Mouse (Mus musculus) adrenal gland, postnatal 14 days (tissue): ENCODE results near the gene Hmg20b. TPM values are rescaled to one million over a fixed set of nuclear protein-coding genes. Genes with fewer than 3 reads are reported as not detected.

Source experiments
- DNase-seq: peaks from one replicate; pipeline ENCODE4 v3.0.0; 2021; ENCODE audit warnings: mixed read lengths
- total RNA-seq: library from RNA; stranded (reverse); gene quantifications from 2 replicates; pipeline ENCODE4 v1.2.3, GENCODE M21; 2021

The Hmg20b gene
- total RNA-seq, 1 experiment from 2014 or later, result 90.1 TPM

DNA sequence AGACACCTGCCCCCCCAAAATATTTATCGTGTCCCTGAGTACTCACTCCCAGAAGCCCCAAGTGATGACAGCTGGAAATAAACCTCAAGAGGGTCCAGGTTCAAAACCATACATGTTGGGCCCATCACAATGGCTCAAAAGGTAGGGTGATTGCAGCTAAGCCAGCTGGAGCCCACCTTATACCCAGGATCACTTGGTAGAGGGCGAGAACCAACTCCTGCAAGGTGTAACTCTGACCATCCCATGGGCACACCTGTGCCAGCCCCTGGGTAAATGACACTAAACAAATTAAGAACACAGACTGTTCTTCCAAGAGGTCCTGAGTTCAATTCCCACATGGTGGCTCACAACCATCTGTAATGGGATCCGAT lies 28.9 kb upstream of the Hmg20b start:
- DNase-seq, result no peak

DNA sequence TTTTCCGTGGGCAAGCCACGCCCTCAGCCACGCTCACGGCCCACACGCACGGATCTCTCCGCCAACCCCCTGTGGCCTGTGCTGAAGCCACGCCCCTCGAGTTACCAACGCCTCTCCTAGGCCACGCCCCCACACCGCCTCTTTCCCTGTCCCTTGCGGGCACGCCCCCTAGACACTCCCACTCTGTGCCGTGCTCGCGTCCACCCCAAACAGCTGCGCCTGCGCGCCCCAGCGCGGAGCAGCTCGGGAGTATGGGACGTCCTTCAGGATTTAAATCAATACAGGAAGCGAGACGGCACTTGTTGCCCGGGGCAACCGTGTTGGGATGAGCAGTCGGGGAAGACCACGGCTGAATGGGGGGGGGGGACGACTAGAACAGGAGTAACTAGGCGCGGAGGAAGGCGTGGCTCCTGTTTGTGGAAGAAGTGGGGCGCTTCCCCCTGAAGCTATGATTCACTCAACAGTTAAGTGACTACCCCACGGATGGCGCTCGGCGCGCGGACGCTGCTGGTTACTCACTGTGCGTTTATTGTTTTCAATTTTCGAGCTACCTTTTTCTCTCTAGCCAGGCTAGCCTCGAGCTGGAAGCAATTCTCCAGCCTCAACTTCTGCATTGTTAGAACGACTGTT lies 28.4 kb upstream of the Hmg20b start:
- DNase-seq, result peak; percentile 100

DNA sequence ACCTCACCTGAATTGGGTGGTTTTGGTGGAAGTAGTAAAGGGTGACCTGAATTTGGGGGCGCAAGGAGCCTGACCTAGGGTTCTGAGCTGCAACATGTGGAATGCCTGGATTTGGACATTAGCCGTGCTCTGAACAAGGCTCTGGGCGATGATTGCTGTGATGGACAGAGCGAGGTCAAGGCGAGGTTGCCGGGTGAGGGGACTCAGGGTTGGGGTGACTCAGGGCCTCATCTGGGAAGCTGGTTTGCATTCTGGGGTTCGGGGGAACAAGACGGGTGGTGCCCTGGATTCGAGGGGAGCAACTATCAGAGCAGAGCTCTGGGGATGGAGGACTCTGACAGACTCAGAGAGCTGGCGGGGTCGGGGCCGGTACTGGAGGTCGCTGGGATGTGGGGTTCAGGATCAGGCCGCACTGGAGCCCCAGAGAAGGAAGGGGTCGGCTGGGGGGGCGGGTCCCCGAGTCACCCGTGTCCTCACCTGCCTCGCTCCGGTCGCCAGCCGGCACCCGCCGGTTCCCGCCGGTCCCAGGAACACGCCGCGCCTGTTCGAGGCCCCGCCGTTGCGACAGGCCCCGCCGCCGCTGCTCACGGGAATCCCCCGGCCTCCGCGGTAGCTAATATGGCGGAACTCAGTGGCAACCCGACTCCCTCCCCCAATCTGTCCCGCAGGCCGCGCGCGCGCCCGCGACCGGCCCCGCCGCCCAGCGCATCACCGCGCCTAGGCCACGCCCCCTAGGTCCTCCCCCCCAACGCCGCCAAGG lies 27.7 kb upstream of the Hmg20b start, which contains the start of gene Fzr1:
Fzr1 (minus strand) TSS at position 724 of the 760 bp plus-strand sequence.
- DNase-seq, result peak; percentile 65

DNA sequence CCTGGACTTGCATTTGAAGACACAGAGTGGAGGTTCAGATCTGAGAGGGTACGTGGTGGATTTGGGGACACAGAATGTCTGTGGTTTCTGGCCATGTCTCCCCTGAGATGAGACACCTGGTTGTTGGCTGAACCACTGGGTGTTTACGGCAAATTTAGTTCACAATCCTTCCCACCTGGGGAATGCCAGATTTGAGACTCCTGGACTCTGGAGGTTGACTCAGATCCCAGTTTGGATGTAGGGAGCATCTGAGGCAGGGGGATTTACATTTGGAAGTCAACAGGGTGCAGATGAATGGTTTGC lies 27.0 kb upstream of the Hmg20b start:
- no peak for DNase-seq

DNA sequence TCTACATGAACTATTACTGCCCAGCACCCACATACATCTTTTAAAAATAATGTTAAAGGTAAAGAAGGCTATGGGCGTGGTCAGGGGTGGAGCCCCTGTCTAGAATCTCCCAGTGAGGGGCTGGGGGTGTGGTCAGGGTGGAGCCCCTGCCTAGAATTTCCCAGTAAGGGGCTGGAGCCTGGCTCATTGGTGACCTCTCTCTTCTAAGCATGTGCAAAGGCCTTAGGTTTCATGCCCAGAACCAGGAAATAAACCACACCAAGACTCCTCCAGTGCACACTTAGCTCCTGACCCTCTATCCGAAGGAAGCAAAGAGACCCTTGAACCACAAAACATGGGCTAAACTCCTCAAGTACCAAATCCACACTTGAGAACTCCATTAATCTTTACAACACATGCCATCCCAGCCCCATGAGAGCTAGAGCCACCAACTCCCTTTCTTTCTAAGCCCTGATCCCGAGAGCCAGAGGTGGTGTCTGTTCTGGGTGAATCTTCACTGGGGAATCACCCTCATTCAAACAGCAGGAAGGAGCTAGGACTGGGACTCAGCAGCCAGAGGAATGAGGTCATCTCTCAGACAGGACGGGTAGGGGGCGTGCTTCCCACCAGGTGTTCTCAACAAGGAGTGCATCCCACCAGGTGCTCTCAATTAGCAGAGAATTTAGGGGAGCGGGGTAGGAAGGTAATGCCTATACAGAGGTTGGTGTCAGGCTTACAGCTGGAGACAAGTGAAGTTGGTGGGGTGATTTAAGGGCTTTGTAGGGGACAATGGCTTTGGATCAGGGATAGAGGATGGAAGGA lies 26.5 kb upstream of the Hmg20b start:
- no peak for DNase-seq

DNA sequence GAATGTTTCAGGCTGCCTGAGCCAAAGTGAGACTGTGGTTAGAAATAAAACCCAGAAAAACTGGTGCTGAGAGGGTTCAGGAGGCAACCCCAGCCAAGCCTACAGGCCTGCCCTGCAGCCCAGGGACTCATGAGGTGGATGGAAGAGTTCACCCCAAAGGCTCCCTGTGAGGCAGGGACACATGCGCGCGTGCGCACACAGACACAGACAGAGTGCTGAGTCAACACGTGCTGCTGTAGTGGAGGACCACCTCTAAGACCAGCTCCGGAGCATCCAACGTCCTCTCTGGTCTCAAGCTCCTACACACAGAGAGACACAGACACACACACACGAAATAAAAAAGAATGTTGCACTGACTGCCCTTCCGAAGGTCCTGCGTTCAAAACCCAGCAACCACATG lies 25.0 kb upstream of the Hmg20b start:
- DNase-seq, result no peak

DNA sequence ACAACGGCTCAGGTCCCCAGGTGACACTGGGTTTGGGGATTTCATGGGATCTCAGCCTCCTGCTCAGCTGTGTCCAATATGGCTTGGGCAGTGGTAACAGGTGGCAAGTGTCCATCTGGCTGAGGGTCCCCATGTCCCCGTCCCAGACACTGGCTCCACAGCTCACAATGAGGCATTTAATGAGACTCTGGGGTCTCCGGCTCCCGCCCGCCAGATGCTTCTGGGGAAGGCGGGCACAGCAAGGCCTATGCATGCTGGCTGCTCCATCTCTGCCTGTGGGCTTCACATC lies 16.9 kb upstream of the Hmg20b start:
- DNase-seq, result no peak

DNA sequence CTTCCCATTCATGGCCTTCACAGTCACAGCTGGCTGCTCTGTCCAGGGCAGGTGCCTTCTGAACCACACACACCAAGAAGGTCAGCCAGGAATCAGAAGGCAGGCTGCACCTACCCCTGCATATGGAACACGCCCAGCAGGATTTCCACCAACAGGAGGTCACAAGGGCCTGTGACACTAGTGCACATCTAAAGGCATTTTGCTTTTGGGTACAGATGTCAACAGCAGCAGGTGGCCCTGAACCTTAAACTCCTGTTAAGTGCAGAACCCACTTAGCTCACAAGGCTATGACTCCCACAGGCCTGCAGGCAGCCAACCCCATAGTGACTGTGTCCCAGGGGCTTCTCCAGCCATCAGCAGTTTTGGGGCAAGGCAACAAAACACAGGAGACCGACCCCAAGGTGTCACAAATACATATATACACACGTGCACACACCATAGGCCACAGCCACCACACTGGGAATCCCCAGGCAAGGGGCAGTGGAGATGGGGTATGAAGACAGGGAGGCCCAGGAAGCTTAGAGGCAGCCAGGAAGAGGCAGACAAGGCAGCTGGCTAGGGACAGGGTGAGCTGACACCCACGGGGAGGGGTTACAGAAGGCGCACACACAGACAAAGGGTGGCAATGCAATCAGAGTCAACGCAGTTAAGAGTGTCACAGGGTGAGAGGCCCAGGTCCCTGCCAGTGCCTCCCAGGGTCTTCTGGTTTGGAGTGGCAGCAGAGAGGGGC lies 16.4 kb upstream of the Hmg20b start:
- no peak for DNase-seq

DNA sequence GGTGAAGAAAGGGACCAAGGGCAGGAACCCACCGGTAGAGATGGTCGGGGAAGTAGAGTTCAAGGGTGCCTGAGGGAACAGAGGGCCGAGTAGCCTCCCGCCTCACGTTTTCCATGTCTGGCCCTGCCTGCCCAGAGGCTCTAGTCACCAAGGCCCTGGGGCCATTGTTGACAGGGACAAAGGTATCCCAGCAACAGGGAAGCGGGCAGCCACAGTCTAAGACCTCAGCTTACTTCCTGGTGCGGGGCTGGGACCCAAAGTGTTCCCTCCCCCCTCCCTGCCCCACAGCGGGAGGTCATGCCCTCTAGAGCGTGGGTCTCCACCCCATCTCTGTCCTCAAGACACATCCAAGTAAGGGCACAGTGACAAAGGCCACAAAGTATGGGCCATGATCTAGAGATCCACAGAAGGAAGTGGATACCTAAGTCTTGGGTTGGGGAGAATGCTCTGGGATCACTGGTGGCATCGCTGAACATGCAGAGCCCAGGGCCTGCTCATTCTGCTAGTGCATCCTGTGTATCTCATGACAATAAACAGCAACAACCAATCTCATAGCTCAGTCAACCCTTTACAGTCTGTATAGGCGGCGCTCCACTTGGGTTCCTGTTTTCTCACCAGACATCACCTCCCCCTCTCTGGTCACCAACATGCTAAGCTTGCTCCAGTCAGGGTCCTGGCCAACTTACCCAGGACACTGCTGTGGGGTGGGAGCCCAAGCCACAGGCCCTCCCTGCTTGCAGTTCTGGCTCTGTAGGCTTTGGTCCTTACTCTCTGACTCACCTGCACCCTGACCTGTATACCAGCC lies 15.6 kb upstream of the Hmg20b start, which contains the start of gene 4930404N11Rik:
4930404N11Rik (minus strand) TSS at position 145 of the 805 bp plus-strand sequence.
- no peak for DNase-seq

DNA sequence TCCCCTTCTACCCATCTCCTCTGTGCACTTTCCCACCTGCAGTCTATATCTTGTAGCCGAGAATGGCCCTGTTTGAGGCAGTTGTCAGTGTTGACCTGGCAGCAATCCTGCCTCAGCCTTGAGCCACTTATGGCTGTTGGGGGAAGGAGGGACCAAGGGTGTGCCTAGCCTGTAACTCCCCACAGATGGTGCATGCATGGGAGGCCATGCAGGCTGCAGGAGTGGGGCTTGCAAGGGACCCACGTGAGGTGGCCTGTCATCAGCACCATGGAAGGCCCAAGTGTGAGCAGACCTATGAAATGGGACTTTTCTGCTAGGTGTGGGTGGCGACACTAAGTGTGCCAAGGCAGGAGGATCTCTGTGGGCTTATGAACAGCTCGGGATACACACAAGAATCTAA lies 14.8 kb upstream of the Hmg20b start:
- DNase-seq, result no peak

DNA sequence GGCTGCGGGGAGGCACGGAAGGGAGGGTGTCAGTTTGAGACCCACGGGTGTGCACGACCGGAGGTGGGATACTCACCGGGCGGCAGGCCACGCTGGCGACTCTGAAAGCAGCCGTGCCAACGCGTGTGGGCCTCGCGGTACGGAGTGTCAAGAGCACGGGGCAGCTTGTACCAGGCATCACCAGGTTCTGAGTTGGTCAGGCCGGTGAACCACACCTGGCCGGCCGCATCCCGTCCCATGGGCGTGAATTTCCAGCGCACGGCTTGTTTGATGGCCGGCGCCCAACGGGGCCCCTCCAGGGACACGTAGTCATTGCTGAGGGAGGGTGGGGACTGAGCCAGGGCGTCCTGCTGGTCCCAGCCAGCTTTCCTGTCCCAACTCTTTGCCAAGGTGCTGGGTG lies 14.4 kb upstream of the Hmg20b start:
- DNase-seq, result peak; percentile 70

DNA sequence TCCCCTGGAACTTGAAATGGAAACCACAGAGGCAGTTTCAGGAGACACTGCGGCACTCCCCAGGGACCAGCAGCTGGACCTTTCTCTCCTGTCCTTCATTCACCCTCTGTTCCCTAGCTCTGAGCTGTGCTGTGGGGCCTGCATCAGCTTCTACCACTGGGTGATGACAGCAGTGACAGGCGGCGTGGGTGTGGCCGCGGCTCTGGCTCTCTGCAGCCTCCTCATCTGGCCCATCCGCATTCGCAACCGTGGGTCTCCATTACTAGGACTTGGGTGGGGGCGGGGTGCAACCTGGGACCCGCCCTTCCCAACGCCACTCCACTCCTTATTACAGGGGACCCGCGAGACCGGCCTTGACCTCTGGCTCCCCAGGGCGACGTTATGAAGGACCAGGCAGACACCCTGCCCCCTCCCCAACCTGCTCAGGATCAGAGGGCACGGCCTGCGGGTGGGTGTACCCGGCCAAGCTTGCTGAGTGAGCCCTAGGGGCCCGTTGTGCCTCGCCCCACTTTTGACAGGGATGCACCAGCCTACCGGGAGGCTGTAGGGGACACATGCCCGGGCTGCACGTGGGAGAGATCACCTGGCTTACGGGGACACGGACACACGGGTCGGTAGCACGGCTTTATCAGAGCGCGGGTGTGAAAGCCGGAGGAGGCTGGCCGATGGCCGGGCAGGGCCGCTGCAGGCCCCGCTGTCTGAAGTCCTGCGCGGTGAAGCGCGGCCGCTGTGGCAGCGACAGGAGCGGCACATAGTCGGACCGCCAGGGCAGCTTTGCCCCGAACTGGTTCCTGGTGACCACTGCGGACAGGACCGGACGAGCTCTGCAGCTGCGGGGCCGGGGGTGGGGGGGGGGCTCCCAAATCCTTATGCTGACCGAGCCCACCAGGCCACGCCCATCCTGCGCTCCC lies 13.4 kb upstream of the Hmg20b start:
- DNase-seq, result peak; percentile 63

DNA sequence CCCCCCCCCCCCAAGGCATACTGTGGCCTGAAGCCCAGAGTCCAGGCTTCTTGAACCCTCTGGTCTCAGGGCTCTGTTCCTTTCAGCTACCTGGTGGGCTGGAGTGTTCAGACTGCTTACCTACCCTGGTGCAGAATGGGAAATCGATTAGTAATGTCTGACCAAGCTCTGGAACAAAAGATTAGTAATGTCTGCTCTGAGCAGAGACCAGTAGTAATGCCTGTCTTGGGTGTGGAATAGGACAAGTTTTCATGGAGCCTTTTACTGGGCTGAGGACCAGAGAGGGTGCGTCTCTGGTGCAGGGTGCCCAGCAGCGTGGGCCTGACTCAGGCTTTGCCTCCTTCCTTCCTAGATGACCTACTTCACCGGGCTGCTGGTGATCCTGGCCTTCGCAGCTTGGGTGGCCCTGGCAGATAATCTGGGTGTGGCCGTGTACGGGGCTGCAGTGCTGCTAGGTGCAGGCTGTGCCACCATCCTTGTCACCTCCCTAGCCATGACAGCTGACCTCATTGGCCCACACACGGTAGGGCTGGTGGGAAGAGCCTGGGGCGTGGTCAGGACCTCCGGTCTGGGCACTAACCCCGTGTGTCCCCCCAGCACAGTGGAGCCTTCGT lies 12.2 kb upstream of the Hmg20b start:
- peak; percentile 52 for DNase-seq

DNA sequence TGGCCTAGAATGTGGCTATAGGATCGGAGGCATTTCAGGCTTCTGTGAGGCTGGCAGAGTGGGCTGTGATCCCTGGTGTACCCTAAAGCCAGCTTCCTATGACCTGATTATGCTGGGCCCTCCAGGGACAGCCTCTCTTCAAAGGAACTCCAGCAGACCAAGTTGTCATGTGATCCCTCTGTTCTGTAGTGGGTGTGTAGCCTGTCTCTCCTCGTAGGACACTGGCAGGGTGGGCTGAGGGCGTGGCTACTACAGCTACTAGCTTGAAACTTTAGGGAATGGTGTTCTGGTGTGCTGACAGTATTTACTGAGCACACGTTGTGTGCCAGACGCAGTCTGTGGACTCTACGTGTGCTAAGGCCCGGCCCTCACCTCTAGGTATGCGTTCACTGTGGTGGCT lies 10.4 kb upstream of the Hmg20b start:
- no peak for DNase-seq

DNA sequence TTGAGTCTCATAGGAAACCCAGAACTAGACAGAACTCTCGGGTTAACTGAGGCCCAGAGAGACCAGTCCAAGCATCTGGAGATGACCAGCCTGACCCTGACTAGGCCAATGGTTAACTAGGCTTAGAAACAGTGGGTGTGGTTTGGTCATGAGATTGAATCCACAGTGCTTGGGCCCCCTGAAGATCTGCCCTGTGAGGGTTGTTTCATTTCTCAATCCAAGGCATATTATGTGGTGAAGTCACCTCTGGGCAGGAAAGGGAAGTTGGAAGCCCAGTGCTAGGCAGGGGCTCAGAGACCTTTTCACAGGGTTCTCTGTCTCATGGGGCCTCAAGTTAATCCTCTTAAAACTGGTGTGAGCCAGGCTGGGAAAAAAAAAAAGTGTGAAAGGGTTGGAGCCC lies 8.6 kb upstream of the Hmg20b start:
- no peak for DNase-seq

DNA sequence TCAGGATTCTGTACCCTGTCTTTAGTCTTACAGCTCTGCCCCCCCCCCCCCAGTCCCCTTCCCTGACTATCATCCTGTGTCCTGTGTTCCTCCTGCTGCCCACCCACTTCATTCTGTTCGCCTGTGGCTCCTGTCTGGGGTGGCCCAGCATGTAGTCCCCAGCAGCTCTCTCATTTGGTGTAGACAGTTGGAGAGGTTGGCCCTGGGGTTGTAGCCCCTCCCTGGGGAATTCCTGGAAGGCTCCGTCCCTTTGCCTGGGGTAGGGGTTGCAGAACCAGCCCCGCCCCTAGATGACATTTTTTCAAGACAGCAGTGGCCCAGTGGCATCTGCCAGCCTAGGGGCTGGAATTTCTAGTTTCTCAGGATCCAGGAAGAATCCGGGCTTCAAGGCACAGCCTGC lies 7.9 kb upstream of the Hmg20b start:
- no peak for DNase-seq

DNA sequence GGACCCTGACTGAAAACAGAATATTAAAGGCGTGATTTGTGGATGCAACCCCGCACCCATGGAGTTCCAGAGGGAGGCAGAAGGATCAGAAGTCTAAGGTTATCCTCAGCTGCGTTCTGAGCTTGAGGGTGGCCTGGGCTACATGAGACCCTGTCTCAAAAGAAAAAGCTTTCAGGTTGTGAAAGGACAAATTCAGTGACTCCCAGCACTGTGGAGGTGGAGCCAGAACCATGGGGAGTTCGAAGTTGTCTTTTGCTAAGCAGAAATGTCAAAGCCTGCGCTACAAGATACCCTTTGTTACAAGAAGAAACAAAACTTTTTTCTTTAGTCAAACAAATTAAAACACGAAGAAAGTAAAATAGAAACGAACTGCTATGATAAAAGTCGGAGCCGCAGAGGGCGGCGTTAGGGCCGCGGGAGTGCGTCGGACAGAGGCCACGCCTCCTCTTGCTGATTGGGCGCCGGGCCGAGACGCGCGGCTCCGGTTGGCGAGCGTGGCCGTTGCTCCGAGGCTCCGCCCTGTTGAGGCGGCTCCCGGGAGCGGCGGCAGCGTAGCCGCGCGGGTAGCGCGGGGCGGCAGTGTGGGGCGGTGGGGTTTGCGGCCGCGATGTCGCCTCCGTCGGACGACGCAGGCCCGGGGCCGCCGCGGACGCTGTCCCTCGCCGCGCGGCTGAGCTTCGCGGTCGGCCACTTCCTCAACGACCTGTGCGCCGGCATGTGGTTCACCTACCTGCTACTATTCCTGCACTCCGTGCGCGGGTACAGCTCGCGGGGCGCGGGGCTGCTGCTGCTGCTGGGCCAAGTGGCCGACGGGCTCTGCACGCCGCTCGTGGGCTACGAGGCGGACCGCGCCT lies 6.9 kb upstream of the Hmg20b start, which contains the start of gene Mfsd12:
Mfsd12 (plus strand) TSS at position 501 of the 854 bp plus-strand sequence.
- peak; percentile 95 for DNase-seq

DNA sequence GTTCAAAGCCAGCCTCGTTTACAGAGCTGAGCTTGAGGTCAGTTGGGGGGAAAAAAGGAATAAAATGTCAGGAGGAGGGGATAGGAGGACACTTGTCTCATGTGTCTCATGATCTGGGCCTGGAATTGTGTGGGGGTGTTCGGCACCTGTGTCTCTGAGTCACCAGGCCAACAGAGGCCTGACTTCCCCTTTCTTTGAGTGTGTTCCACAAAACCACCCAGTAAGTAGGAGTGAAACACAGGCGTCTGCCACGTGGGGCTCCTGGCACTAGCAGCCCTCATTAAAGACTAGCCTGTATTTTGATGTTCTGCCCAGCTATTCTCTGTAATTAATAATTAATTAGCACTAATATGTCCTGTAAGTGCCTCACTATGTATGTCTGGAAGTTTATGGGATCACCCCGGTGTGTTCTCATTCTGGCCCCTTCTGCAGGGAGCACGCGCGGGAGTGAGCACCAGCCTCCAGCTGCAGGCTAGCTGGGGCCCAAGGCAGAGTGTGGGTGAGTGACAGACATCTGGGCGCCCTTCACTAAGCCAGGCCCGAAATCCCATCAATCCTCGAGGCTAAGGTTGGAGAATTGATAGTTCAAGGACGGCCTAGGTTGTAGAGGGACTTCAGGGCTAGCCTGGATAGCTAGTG lies 6.2 kb upstream of the Hmg20b start:
- DNase-seq, result no peak

DNA sequence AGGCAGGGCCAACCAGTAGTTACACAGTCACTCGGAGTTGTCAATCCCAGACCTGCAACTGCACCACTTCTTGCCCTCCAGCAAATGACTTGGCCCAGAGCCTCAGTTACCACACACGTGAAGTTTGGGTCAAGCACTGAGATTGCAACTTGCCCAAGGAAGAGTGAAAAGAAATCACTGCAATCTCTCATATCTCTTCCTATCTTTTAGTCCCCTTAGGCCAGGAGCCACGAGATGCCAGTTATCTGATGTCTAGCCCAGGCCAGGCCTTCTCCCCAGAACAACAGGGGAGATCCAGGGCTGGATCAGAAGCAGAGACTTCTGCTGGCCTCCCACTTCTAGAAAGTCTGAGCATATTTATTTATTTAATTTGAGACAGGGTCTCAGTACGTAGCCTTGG lies 5.3 kb upstream of the Hmg20b start:
- no peak for DNase-seq
